Mouse (Mus musculus) cortical plate, adult 2 months (tissue): ENCODE measurements around the gene Tmem203.

Experiments
- CTCF ChIP-seq: fragments of 200-500 bp; IDR thresholded peaks from 2 replicates; pipeline ENCODE4 v1.5.1; 2011; ENCODE audit warnings: mild to moderate bottlenecking, control low read depth, low read length; ENCODE audit not compliant: insufficient read depth; ENCODE audit errors: extremely low read depth
- POLR2A ChIP-seq: fragments of 200-500 bp; IDR thresholded peaks from 2 replicates; pipeline ENCODE4 v1.6.1; 2011; ENCODE audit warnings: mild to moderate bottlenecking, low read length, control low read depth; ENCODE audit not compliant: insufficient read depth; ENCODE audit errors: extremely low read depth

- TF ChIP-seq CTCF (no peak), POLR2A (no peak)
These were observed 40.8 kb upstream of the Tmem203 start, which contains the start of gene Stpg3 for GRCm38 (mm10) chr2:25214444-25214843.
